Mouse (Mus musculus) heart, adult 10 weeks (tissue): Measurements from ENCODE around the gene Dnajb14. TPM values are rescaled to one million over a fixed set of nuclear protein-coding genes. Genes with fewer than 3 reads are reported as not detected.

Source experiments
- polyA plus RNA-seq: library from polyadenylated mRNA; stranded (reverse); fragments of 350-450 nt; fragmentation: Illumina TruSeq; extraction: RNeasy Lipid Tissue Mini Kit (QIAGEN cat#74804); gene quantifications from one replicate; pipeline ENCODE4 v1.2.3, GENCODE M21; 2014; ENCODE audit warnings: low read depth, low replicate concordance

Gene Dnajb14
- polyA plus RNA-seq = 7.1 TPM

GRCm38 (mm10) chr3:137867437-137868093, at the start of gene Dnajb14:
Dnajb14 (plus strand) TSS chr3:137867675.

GRCm38 (mm10) chr3:137864124-137864987, 3.1 kb upstream of the Dnajb14 start, which contains the start of gene H2afz:
H2afz (plus strand) TSS chr3:137864487.

DNA sequence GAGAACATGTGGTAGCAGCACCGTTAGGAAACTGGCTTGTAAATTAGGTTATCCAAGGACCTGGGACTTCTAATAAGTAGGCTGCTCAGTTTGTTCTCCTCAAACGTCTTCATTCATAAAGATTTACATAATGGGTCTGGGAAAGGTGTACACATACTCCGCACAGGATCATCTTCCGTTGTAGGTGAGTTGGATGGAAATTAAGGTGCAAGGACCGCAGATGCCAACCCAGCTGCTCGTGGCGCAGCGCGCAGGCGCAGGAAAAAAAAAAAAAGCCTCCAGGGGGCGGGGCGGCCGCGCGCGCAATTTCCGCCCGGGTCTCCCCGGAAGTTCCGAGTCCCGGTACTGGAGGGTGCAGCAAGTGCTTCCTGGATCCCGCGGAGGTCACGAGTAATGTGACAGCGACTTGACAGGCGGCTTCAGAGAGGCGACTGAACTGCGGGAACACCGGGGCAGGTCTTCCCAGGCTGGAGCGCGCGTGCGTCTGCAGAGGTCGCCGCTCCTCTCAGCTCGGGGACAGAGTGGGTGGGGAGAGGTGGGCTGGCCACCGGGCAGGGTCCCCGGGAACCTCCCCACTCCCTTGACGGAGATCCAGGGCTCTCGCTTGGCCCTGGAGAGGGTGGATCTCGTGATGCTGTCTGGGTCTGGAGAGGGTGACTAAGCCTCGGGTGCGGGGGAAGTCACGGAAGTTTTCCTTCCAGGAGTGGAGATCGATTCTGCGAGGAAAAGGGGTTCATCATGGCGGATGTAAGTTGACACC, 50.9 kb downstream of the Dnajb14 start, which contains the start of gene Lamtor3:
TSS of gene Lamtor3 (plus strand) at position 335 of the 760 bp plus-strand sequence.

Other genes starting within 250 kb of the Dnajb14 start
- 1.7 TPM for gene Ddit4l, start 246.1 kb upstream of the Dnajb14 start, polyA plus RNA-seq
- not detected for gene Gm21962, start 196.2 kb upstream of the Dnajb14 start, polyA plus RNA-seq
- gene H2afz, start 3.2 kb upstream of the Dnajb14 start, polyA plus RNA-seq = 87.0 TPM
- gene Lamtor3, start 50.8 kb downstream of the Dnajb14 start, polyA plus RNA-seq = 110 TPM
- gene Dapp1, start 113.9 kb downstream of the Dnajb14 start, polyA plus RNA-seq = 14.0 TPM
- 32.0 TPM for gene 1110002E22Rik, start 197.4 kb downstream of the Dnajb14 start, polyA plus RNA-seq
- gene Gm5105, start 199.7 kb downstream of the Dnajb14 start, polyA plus RNA-seq = 1.5 TPM